Mouse (Mus musculus) spleen, postnatal 36 days (tissue): ENCODE results near the gene Irf2.

Source experiments
- DNase-seq, 2 experiments: peaks; one replicate each; pipeline ENCODE4 v3.0.0; 2022; ENCODE audit warnings: low spot score in 2 of 2, mixed read lengths in 1 of 2

The Irf2 gene

DNA sequence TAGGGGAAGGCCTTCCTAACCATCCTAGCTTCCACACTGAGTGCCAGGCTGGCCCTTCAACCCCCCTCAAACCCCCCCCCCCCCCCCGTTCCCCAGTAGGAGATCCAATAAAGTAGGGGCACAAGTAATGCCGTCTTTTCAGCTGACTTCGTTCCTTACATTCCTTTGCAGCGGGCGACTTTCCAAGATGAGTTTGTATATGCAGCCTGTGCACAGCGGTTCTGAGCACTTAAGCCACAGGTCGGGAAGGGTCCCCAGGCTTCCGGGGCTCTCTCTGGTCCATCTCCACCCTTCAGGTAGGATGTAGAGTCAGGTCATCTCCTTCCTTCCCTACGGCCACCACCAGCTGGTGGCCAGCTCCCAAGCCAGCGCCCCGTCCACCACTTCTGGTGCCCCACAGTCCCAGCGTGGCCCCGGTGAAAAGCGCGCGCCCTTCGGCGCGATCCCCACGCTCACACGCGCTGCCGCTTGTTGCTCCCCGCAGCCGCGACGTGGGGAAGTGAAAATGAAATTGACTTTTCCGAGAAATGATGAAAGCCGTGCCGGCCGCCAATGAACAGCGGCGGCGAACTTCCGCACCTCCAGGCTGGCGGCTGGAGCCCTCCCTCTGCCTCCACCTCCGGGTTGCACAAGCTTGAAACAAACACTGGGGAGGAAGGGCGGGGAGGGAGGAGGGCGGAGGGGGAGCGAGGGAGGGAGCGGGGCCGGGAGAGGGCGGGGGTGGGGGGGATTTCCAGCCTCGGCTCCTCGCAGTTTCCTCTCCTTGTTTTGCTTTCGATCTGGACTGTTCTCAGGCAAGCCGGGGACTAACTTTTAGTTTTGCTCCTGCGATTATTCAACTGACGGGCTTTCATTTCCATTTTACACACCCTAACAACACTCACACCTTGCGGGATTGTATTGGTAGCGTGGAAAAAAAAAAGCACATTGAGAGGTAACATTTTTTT is at the start of gene Irf2:
Irf2 (plus strand) TSS at position 730 of the 947 bp plus-strand sequence.
- peak; percentile 95 for DNase-seq

- DNase-seq = no peak
Measured at GRCm38 (mm10) chr8:46690111-46690510, 49.4 kb upstream of the Irf2 start.

- no peak for DNase-seq
Measured at GRCm38 (mm10) chr8:46690581-46690980, 49.0 kb upstream of the Irf2 start.

DNA sequence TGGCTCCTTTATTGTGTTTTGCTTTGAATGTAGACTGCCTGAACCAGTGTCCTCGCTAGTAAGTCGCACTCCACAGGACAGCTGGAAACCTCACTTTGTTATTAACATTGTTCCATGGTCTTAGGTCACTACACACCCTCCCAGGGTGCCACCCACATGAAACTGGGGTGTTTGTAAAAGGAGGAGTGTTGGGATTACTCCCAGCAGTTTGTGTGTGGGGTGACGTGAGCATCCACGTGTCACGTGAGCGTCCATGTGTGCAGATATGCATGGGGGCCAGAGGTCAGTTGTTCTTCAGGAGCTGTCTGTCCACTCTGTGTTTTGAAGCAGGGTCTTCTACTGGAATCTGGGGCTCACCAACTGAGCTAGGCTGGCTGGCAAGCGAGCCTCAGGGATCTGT is 48.2 kb upstream of the Irf2 start:
- no peak for DNase-seq

DNA sequence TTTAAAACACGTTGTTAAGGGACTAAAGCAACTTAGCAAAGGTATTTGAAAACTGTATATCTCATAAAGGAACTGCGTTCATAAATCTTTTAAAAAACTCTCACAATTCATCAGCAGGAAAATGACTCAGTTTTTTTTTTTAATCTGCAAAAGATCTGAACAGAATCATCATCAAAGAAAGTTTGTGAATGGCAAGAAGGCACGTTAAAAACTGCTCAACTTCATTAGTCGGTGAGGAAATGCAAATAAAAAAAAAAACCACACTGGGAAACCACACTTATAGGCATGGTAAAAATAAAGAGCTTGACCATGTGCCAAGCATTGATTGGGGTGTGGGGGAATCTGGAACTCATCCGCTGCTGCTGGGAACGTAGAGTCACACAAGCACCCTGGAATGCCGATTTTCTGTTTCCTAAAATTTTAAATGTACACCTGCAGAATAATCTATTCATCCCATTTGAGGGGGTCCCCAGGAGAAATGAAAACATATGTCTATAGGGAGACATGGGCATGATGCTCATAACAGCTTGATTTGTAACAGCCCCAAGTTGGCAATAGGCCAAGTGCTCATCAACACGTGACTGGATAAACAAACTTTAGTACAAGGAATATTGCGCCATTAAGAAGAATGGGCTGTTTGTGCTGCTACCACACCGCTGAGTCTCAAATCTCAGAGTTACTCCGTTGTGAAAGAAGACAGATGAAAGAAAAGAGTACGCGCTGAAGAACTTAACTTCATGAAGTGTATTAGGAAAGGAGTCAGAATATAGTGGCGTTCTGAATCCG is 43.1 kb upstream of the Irf2 start:
- no peak for DNase-seq

GRCm38 (mm10) chr8:46697566-46697965 is 42.0 kb upstream of the Irf2 start:
- DNase-seq = no peak

- no peak for DNase-seq
Measured at GRCm38 (mm10) chr8:46698162-46698561, 41.4 kb upstream of the Irf2 start.

- no peak for DNase-seq
Measured at GRCm38 (mm10) chr8:46705145-46705544, 34.4 kb upstream of the Irf2 start.

GRCm38 (mm10) chr8:46706730-46707129 is 32.8 kb upstream of the Irf2 start:
- DNase-seq = peak; percentile 8 to 37

DNA sequence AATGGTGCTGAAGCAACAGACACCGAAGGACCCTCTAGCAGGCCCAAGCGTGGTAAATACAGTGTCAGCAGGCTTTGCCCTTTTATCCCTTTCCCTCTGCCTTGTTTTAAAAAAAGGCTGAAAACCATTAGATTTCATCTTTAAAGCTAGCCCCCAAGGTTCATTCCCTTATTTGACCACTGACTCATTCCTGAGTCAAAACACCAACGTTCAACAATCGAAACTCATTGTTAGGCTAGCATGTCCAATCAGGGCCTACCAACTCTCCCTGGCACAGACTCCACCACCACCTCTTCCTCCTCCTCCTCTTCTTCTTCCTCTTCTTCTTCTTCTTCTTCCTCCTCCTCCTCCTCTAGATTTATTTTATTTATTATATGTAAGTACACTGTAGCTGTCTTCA is 30.2 kb upstream of the Irf2 start:
- DNase-seq = no peak

DNA sequence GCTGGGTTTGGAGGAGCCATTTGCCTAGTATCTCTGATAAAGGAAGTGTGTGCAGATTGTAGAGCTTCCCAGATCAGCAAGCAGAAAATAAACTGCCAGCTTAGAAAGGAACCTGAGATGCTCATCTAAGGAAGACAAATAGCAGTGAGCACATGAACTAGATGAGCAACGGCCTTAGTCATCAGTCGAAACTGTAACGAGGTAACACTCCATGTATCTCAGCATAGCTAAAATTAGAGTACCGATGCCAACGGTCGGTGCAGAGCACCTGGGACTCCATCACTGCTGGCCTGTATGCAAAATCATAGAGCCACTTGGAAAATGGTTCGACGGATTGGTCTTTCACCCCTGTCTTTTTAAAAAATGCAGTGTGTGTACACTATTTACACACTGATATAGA is 29.2 kb upstream of the Irf2 start:
- no peak for DNase-seq

GRCm38 (mm10) chr8:46711496-46711895 is 28.0 kb upstream of the Irf2 start:
- DNase-seq = no peak

DNA sequence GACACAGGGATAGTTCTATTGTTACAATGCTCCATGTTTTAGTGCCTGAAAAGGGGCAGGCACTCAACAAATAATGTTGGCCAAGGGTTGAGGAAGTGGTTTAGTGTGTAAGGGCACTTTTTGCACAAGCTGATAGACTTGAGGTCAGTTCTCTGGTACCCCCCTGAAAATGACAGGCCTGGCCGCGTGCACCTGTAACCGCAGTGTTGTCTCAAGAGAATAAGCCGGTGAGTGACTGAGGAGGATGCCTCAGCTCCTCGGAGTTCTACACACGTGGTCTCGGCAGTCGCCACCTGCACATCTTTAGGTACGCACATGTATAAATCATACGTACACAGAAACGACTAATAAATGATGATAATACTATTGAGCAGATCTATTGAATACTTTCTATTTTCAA is 26.4 kb upstream of the Irf2 start:
- DNase-seq = peak; percentile 84

DNA sequence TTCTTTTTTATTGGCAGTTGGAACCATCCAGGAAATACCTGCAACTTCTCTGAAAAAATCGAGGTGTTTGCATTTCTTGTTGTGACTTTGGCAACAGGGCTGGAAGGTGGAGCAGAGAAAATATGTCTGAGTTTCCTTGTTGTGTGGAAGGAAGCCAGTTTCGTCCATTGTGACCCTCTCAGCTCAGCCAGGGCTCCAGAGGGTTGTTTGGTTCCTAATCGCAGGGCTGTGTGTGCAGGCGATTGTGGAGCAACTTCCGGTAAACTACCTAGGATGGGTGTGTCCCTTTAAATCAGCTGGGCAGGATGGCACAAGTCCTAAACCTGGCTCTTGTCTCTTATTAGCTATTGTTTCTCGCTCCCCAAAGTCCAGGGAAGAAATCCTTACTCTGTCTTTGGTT is 25.7 kb upstream of the Irf2 start:
- DNase-seq = peak; percentile 31 to 43

- no peak for DNase-seq
Measured at GRCm38 (mm10) chr8:46714400-46714799, 25.1 kb upstream of the Irf2 start.

GRCm38 (mm10) chr8:46716477-46716876 is 23.1 kb upstream of the Irf2 start:
- no peak for DNase-seq

- no peak for DNase-seq
Measured at GRCm38 (mm10) chr8:46717170-46717569, 22.4 kb upstream of the Irf2 start.

- no peak for DNase-seq
Measured at GRCm38 (mm10) chr8:46718301-46718700, 21.2 kb upstream of the Irf2 start.

GRCm38 (mm10) chr8:46718747-46719146 is 20.8 kb upstream of the Irf2 start:
- no peak for DNase-seq

DNA sequence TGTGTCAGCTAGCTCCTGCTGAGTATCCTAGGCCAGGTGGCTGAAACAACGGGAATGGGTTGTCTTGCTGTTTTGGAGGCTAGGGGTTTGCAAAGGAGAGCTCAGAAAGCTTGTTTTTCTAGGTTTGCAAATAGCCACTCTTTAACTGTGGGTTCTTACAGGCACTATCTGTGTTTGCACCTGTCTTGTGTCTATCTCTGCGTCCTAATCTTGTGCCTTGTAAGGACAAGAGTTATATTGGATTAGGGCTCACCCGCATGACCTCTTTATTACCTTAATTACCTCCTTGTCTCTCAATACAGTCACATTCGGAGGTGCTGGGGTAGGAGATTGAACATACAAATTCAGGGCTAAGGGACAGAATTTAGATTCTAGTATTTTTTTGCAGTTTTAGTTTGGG is 18.9 kb upstream of the Irf2 start:
- peak in 1 of 2 experiments; percentile 29 for DNase-seq

- peak; percentile 39 to 62 for DNase-seq
Measured at GRCm38 (mm10) chr8:46721065-46721845, 18.3 kb upstream of the Irf2 start.

GRCm38 (mm10) chr8:46722536-46722935 is 17.0 kb upstream of the Irf2 start:
- no peak for DNase-seq
